Mouse (Mus musculus) intestine, embryonic 16.5 days (tissue): ENCODE measurements around the gene Ccs. TPM values are rescaled to one million over a fixed set of nuclear protein-coding genes. Genes with fewer than 3 reads are reported as not detected.
"Not testable (repeated sequence)": the region's sequence is repeated elsewhere in the genome, so short reads cannot be mapped to it uniquely, and the experiment has no call there.

Experiments used
- ATAC-seq: fragments of 200-750 bp; cut with Nextera tagmentation; 2 replicates; pipeline ENCODE4 v1.8.0; 2017; ENCODE audit warnings: moderate TSS enrichment, moderate library complexity
- H3K27ac ChIP-seq: fragments of 300-500 bp; sonication (generic); 2 replicates; pipeline ENCODE4 v1.5.1; 2014; ENCODE audit warnings: mild to moderate bottlenecking, low read length
- H3K27me3 ChIP-seq: fragments of 300-500 bp; sonication (generic); replicated peaks from 2 replicates; pipeline ENCODE4 v1.6.1; 2014; ENCODE audit warnings: low read length, control low read depth, mixed read lengths; ENCODE audit not compliant: control insufficient read depth, insufficient read depth
- H3K36me3 ChIP-seq: fragments of 300-500 bp; sonication (generic); 2 replicates; pipeline ENCODE4 v1.6.1; 2014; ENCODE audit warnings: low read length, control low read depth; ENCODE audit not compliant: control insufficient read depth, insufficient read depth
- H3K4me1 ChIP-seq: fragments of 300-500 bp; sonication (generic); 2 replicates; pipeline ENCODE4 v1.6.1; 2014; ENCODE audit warnings: low read length, control low read depth, mixed read lengths; ENCODE audit not compliant: control insufficient read depth, insufficient read depth
- H3K4me2 ChIP-seq: fragments of 300-500 bp; sonication (generic); 2 replicates; pipeline ENCODE4 v1.6.1; 2014; ENCODE audit warnings: low read depth, low read length, control low read depth
- H3K4me3 ChIP-seq: fragments of 300-500 bp; sonication (generic); 2 replicates; pipeline ENCODE4 v1.5.1; 2014; ENCODE audit warnings: mild to moderate bottlenecking, low read length
- H3K9ac ChIP-seq: fragments of 300-500 bp; sonication (generic); 2 replicates; pipeline ENCODE4 v1.6.1; 2014; ENCODE audit warnings: low read depth, low read length
- H3K9me3 ChIP-seq: fragments of 300-500 bp; sonication (generic); 2 replicates; pipeline ENCODE4 v1.6.1; 2016; ENCODE audit warnings: low read length, control low read depth; ENCODE audit not compliant: control insufficient read depth
- WGBS: fragments of 180-500 bp; shearing (Covaris S2); extraction: QIAGEN DNeasy Blood & Tissue Kit; methylation state at CpG from one replicate; pipeline ENCODE4 v1.1.7; 2014; 5-methylcytosine and 5-hydroxymethylcytosine counted together
- polyA plus RNA-seq: library from polyadenylated mRNA; unstranded; fragments of >200 nt; fragmentation: Nextera tagmentation; extraction: Ambion mirVana; gene quantifications from 2 replicates; pipeline ENCODE4 v1.2.1, GENCODE M21; 2015

Gene Ccs
- polyA plus RNA-seq: 61.4 and 65.8 TPM in 2 replicates

DNA sequence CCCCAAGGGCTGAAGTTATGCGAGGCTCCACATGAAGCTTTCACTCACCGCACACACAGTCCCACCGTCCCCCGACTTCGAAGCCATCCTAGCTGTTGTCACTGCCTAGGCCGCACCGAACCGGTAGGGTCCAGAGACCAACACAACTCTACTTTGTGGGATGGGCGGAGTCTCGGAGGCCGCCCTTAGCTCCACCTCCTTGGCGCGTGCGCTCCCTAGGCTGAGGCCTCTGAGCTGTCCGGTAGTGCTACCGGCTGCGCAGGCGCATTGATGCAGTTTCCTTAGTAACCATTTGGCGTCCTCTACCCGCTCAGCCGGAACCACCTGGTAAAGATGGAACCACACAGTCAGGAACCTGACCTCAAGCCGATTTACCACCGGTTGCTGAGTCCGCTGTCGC is at the start of gene Ccs, which contains the start of gene Ccdc87:
TSS of gene Ccs (minus strand) at position 184 of the 400 bp plus-strand sequence.
TSS of gene Ccdc87 (plus strand) at position 218 of the 400 bp plus-strand sequence.
- peak; percentile 99 for ATAC-seq
- Histone ChIP-seq H3K4me1 (peaks cover 14% of the 10 kb centered on the region), H3K27ac (no peak within 1 kb of the TSS), H3K9ac (peak within 1 kb of the TSS; percentile 78), H3K4me3 (peak within 1 kb of the TSS; percentile 63), H3K4me2 (peak within 1 kb of the TSS; percentile 97), H3K36me3 (no peaks in the 10 kb centered on the region), H3K27me3 (peaks cover 9% of the 10 kb centered on the region; the same call in 1 of the 2 replicates), H3K9me3 (no peaks in the 10 kb centered on the region)
- WGBS: 0% methylated on average over 25 of the region's 25 CpGs

GRCm38 (mm10) chr19:4883961-4884360 is 44.8 kb upstream of the Ccs start:
- H3K36me3 ChIP-seq: no peaks in the 10 kb centered on the region
- no peak for ATAC-seq
- WGBS: 89% methylated on average over 4 of the region's 4 CpGs
- no peak overlapping the region for H3K4me3 ChIP-seq
- no peaks in the 10 kb centered on the region for H3K9me3 ChIP-seq
- no peak overlapping the region for H3K27ac ChIP-seq
- H3K4me2 ChIP-seq: no peak overlapping the region
- no peaks in the 10 kb centered on the region for H3K27me3 ChIP-seq
- H3K4me1 ChIP-seq: no peaks in the 10 kb centered on the region
- no peak overlapping the region for H3K9ac ChIP-seq

GRCm38 (mm10) chr19:4879324-4879703 is 40.2 kb upstream of the Ccs start:
- H3K4me3 ChIP-seq: peak overlapping the region; percentile 100
- peak overlapping the region; percentile 91 for H3K9ac ChIP-seq
- 61% methylated on average over 10 of the region's 10 CpGs for WGBS
- H3K9me3 ChIP-seq: no peaks in the 10 kb centered on the region
- no peak overlapping the region for H3K27ac ChIP-seq
- peaks cover 8% of the 10 kb centered on the region for H3K4me1 ChIP-seq
- peaks cover 2% of the 10 kb centered on the region; the same call in 1 of the 2 replicates for H3K27me3 ChIP-seq
- H3K36me3 ChIP-seq: no peaks in the 10 kb centered on the region
- peak overlapping the region; percentile 92 for H3K4me2 ChIP-seq
- no peak for ATAC-seq

GRCm38 (mm10) chr19:4878405-4879323 is 39.5 kb upstream of the Ccs start, which contains the start of gene Zdhhc24:
TSS of gene Zdhhc24 (plus strand) at chr19:4878668.
- H3K9me3 ChIP-seq: no peaks in the 10 kb centered on the region
- WGBS: under 1% methylated on average over 52 of the region's 52 CpGs

DNA sequence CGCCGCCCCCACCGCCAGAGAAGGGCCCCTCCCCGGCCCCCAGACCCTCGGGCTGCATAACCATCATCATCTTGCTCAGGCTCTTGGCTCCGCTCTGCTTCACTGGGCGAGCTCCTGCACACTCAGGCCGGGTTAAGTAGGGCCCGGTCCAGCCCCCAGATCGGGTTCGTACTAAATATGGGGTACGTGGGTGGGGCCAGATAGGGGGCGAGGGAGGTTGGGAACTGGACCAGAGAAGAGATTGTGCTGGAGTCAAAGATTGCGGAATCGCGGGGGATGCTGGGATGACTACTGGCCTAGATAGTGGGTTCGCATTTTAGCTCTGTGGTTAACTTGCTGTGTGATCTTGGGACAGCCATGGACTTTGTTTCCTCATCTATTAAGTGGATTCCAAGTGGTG is 38.7 kb upstream of the Ccs start, which contains the start of gene Actn3:
TSS of gene Actn3 (minus strand) at position 125 of the 400 bp plus-strand sequence.
- 2% methylated on average over 17 of the region's 17 CpGs for WGBS
- Histone ChIP-seq H3K4me2 (peak within 1 kb of the TSS; percentile 92), H3K27me3 (peaks cover 2% of the 10 kb centered on the region; the same call in 1 of the 2 replicates), H3K4me3 (peak within 1 kb of the TSS; percentile 100), H3K9ac (peak within 1 kb of the TSS; percentile 91), H3K36me3 (no peaks in the 10 kb centered on the region), H3K4me1 (peaks cover 8% of the 10 kb centered on the region), H3K27ac (peak within 1 kb of the TSS; percentile 35), H3K9me3 (no peaks in the 10 kb centered on the region)
- ATAC-seq: peak; percentile 29

More at GRCm38 (mm10) chr19:4878405-4879323, 39.5 kb upstream of the Ccs start, which contains the start of gene Zdhhc24:
- H3K4me3 ChIP-seq: peak within 1 kb of the TSS; percentile 100
- ATAC-seq: peak; percentile 100
- peak within 1 kb of the TSS; percentile 92 for H3K4me2 ChIP-seq
- H3K27me3 ChIP-seq: peaks cover 2% of the 10 kb centered on the region; the same call in 1 of the 2 replicates
- H3K27ac ChIP-seq: peak within 1 kb of the TSS; percentile 35
- peaks cover 8% of the 10 kb centered on the region for H3K4me1 ChIP-seq
- no peaks in the 10 kb centered on the region for H3K36me3 ChIP-seq
- peak within 1 kb of the TSS; percentile 91 for H3K9ac ChIP-seq

GRCm38 (mm10) chr19:4876755-4877154 is 37.6 kb upstream of the Ccs start:
- ATAC-seq: no peak
- H3K9ac ChIP-seq: no peak overlapping the region
- 62% methylated on average over 3 of the region's 3 CpGs for WGBS

DNA sequence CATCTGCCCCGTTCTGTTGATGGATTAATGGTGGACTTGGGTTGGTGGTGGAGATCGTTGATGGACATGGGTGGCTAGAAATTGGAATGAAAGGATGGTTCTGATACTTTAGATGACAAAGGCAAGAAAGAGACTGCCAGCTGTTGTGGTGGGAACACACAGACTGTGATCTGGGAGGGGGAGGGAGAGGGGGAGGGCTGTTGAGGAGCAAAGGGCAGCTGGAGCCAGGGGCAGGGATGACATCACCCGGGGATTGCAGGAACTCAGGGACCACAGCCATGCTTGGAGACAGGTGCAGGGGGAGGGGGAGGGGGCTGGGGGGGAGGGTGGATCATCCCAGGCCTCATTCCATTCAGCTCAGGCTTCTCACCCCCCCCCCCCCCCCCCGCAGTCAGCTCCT is 37.1 kb upstream of the Ccs start:
- WGBS: 65% methylated on average over 2 of the region's 4 CpGs
- no peaks in the 10 kb centered on the region for H3K9me3 ChIP-seq
- no peak overlapping the region for H3K4me3 ChIP-seq
- no peak overlapping the region for H3K27ac ChIP-seq
- ATAC-seq: no peak
- peaks cover 2% of the 10 kb centered on the region; the same call in 1 of the 2 replicates for H3K27me3 ChIP-seq
- no peak overlapping the region for H3K4me2 ChIP-seq
- no peak overlapping the region for H3K9ac ChIP-seq
- H3K36me3 ChIP-seq: no peaks in the 10 kb centered on the region
- H3K4me1 ChIP-seq: peaks cover 8% of the 10 kb centered on the region

More at GRCm38 (mm10) chr19:4876755-4877154, 37.6 kb upstream of the Ccs start:
- Histone ChIP-seq H3K4me2 (no peak overlapping the region), H3K27ac (no peak overlapping the region), H3K4me3 (no peak overlapping the region), H3K27me3 (peaks cover 2% of the 10 kb centered on the region; the same call in 1 of the 2 replicates), H3K9me3 (no peaks in the 10 kb centered on the region), H3K4me1 (peaks cover 8% of the 10 kb centered on the region), H3K36me3 (no peaks in the 10 kb centered on the region)

DNA sequence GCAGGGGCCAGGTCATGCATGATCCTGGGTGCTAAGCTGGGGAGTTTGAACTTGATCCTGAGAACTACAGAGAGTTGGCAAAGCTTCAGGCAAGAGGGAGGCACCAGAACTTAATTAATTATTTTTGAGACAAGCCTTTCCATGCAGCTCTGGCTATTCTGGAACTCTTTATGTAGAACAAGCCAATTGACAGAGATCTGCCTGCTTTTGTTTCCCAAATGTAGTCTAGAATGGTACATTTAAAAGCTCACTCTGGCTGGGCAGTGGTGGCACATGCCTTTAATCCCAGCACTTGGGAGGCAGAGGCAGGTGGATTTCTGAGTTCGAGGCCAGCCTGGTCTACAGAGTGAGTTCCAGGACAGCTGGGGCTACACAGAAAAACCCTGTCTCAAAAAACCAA is 35.5 kb upstream of the Ccs start:
- H3K9me3 ChIP-seq, H3K9ac ChIP-seq, H3K4me3 ChIP-seq, H3K36me3 ChIP-seq, ATAC-seq, H3K27me3 ChIP-seq, H3K4me1 ChIP-seq, H3K4me2 ChIP-seq, H3K27ac ChIP-seq: not testable (repeated sequence)
- 77% methylated on average over 1 of the region's 1 CpGs for WGBS

GRCm38 (mm10) chr19:4865147-4865546 is 26.0 kb upstream of the Ccs start:
- Histone ChIP-seq H3K9ac (0 out of 2 replicates have a peak overlapping the region, but pooled peaks have one; percentile 24), H3K9me3 (no peaks in the 10 kb centered on the region), H3K36me3 (no peaks in the 10 kb centered on the region), H3K4me1 (peaks cover 4% of the 10 kb centered on the region; the same call in 1 of the 2 replicates), H3K27ac (no peak overlapping the region), H3K4me2 (peak overlapping the region; percentile 37; the same call in 1 of the 2 replicates), H3K27me3 (no peaks in the 10 kb centered on the region), H3K4me3 (no peak overlapping the region)
- no peak for ATAC-seq
- 3% methylated on average over 17 of the region's 17 CpGs for WGBS
